Mouse (Mus musculus) cerebellum, adult 11-12 months (tissue): ENCODE measurements around the gene Zfp788.
"Not testable (repeated sequence)": the region's sequence is repeated elsewhere in the genome, so short reads cannot be mapped to it uniquely, and the experiment has no call there.

Source experiments
- DNase-seq: peaks from one replicate; pipeline ENCODE4 v3.0.0; 2022

Gene Zfp788

DNA sequence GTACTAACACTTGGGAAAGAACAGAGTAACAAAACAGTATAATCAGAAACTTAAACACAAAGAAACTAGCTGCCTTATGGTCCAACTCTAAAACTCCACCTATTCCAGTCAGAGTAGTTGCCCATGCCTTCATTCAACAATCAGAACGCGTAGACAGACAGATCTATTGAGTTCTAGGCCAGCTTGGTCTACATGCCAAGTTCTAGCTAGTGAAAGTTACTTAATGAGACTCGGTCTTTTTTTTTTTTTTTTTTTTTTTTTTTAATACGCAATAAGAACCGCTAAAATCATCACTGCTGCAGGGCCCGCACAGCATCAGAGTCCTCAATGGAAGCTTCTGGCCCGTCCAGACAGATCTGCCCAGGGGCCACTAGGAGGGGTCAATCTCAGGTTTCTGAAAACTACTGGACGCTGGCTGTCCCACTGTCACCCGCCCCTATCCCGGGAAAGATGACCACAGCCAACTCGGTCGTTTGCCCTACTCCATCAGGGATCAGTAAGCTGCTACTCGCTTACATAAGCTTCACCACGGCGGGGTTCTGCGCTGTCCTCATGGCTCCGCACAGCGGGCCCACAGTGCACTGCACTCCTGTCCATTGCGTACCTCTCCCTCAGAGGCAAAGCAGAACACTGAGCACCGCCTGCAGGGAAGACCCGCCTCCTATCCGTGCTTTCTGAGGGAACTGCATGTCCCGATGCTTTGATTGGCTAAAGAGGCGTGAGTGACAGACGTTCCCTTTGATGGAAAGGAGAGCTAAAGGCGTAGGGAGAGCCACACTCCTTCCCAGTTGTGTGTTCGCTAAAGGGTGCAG is at the start of gene Zfp788:
TSS of gene Zfp788 (plus strand) at position 795 of the 812 bp plus-strand sequence.
- DNase-seq = peak; percentile 99

DNA sequence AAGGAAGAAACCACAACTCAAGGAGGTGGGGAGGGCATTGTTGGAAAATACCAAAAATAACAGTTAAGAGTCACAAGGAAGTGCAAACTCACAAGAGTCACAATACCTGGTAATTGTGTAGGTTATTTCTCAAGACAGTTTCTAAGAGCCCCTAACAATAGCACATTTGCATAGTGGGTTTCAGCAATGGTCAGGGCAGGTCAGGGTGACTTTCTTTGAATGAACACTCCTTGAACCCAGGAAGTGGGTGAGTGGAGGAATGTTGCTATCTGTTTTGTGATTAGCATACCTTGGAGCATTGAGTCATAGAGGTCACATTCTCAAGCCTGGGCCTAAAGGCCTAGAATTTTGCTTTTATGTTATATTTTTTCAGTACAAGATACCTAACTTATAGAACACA is 45.2 kb upstream of the Zfp788 start:
- not testable (repeated sequence) for DNase-seq

DNA sequence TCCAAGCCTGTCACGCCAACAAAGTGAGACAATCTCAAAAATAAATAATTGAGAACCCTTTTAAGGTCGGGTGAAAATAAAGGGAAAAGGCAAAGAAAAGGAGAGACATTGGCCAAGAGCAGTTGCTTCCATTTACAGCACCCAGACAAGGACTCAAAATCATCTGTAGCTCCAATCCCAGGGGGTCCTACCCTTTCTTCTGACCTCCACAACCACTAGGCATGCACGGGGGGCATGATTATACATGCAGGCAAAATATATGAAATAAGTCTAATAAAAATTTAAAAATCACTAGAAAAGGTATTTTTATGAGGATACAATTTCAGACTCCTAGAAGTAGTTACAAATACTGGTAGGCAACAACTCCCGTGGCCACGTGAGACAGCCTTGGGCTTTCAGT is 34.4 kb upstream of the Zfp788 start:
- no peak for DNase-seq

DNA sequence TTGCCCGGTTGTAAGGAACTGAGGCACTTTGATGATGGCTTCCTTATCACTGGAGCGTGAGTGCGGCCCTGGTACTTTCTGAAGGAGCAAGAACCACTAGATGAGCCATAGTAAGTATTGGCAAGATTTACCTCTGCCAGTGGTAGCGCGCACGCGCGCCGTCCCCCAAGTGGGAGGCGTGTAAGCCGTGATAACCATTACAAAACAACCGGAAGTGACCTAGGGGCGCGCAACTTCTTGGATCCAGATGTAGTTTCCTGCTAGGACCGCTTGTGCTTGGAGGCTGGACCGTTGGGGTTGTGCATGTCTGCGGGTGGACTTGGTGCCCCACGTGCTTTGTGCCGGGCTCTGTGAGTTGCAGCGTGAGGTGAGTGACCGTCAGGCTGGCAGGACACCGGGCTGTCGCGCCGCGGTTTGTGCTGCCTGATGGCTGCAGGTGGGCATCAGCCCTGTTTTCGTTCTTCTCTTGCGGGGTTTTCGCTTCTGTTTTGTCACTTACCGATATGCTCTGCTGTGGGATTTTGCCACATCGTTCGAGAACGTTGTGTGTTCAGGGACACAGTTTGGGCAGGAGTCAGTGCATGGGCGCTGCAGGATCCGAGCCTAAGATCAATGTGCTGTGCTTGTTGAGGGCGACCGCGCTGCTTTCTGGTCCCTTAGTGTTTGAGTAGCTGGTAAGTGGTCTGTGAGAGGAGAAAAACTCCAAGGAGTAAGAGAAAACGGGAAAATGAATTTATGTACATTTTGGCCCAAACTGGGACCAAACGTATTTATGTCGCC is 33.8 kb upstream of the Zfp788 start, which contains the start of gene 2610021A01Rik:
TSS of gene 2610021A01Rik (plus strand) at position 197 of the 780 bp plus-strand sequence.
- DNase-seq = peak; percentile 89

DNA sequence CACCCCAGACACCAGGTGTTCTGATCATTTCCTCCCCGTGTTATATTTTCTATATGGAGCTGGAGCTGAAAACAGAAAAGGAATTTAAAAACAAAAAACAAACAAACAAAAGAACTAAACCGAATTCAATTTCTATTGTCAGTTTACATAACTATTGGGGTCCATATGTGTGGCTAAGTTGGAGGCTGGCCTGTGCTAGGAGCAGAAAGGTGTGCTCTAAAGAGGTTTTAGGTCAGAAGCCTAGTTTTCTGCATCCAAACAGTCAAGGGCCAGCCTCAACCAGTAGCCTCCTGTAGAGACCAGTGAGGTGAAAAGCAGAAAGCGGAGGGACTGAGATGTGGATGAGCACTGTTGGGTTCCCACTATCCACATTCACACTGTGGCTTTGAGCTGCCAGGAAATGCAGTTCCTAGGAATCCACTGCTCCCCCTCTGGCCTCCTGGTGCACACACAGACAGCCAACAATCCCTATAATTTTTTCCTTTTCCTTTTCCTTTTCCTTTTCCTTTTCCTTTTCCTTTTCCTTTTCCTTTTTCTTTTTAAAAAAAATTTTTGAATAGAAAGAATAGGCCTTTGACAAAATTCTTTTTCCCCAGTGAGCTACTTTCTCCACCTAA is 33.0 kb upstream of the Zfp788 start:
- DNase-seq = no peak

DNA sequence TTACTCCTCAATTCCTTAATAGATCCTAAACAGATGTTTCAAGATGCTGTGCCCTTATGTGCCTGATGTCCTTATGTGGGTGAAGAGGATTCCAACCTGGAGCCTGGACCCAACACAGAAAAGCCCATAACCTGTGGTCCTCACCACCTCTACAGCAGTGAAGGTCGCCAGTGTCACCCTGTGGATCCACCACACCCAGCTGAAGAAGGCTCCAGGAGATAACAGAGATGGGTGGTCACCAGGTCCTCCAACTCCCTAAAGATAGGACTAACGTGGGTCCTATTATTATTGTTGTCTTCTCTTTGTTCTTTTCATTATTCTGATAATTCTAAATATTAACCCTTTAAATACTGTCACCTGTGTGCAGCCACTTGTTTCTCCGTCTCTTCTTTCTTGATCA is 21.3 kb upstream of the Zfp788 start:
- DNase-seq = no peak

DNA sequence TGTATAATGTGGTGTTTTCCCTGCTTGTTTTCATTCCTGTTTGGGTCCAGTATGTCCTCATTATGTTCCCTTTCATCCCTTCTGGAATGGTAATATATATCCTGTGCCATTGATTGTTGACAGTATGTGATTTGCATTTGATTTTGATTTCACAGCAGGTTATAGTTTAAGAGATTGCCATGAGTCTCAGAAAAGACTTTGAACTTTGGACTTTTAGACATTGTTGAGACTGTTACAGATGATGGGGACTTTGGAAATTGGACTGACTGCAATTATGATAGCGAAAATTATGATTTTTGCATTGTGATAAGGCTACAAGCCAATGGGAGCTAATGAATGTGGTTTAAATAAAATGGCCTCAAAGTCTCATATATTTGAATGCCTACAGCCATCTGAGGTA is 16.8 kb upstream of the Zfp788 start:
- not testable (repeated sequence) for DNase-seq

DNA sequence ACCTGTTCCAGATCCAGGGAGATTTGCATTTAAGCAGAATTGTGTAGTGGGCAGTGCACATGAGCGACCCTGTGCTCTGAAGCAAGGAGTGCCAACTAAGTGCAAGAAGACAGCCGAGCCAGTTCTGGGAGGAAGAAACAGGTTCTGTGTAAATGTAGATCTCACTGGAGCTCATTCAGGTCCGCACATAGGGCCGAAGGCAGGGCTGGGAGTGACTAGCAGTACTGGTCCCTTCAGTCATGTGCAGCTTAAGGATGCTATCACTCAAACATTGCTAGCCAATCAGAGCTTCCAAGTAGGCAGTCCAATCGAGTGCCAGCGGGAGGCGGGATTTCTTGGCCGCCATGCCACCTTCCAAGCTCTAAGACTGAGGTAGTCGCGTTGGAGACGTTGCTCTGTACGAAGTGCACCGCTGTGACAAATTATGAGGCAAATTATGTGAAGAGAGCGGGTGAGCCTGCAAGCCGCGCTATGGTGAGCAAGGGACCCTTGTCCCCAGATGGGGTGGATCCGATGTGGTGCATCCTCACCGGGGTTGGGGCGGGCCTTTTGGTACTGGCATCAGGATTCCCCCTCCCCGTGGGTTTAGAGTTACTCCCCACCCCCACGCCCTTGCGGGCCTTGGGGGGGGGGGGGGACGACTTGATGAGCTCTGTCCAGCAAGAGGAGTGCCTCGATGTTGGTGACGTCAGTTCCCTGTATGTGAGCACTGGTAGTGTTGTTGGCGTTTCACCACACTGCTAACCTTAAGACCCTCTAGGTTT is 400 bp downstream of the Zfp788 start:
- DNase-seq = peak; percentile 96

DNA sequence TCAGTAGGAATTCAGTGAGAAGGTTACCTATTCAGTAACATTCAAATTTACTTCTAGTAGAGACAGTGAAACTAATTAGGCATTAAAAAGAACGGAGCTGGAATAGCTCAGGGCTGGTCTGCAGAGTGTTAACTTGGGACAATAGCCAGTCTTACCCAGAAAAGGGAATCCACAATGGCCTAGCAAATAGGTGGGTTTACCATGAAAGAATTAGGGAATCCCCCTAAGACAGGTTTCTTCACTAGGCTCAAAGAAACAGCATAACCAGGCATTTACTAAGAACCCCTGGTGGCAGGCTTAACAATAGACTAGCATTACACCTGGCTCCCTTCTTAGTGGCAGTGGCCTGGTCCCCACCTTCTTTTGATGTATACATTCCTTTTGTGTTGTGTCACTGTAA is 41.3 kb downstream of the Zfp788 start:
- DNase-seq = not testable (repeated sequence)
